Mouse (Mus musculus) forelimb bud, embryonic 11.5 days (tissue): Measurements from ENCODE around the gene Kcnj12.
A peak's percentile ranks its signal among the peaks of the same experiment; 100 is the strongest.

Experiments used
- DNase-seq: peaks from one replicate; pipeline ENCODE4 v3.0.0-alpha.2; 2012; ENCODE audit warnings: low read depth, low spot score

Gene Kcnj12

DNA sequence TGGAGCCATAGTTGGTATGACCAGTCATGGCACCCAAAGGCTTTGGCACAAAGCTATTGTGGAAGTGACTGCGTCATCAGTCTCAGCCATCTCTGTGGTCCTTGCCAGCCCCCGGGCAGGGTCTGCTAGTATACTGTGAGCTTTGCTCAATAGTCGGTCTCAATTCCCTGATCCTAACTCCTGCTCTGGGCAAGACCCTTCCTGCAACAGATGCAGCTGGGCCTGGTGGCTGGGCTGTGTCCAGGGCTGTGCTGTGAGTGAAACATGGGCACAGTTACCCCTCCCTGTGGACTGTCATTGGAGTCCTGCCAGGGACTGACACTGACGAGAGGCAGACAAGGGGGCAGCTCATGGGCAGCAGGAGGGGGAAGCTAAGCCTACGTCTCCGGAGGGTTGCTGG is 2.6 kb downstream of the Kcnj12 start:
- no peak for DNase-seq

DNA sequence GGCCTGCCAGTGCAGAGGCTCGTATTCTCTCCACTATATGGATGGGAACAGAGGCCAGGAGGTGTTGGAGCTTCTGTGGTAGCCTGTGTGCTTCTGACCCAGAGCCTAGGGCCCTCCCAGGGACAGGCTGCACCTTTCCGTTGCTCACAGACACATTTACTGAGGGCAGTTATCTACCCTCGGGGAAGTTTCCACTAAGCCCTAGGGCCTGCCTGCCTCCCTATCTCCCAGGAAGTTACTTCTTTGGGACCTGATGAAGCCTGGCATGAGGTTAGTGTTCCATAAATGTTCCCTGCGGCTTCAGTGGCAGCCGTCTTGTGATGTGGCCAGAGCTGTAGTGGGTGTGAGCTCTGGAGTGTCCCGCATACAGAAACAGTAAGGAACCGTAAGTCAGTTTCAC is 3.2 kb downstream of the Kcnj12 start:
- no peak for DNase-seq

DNA sequence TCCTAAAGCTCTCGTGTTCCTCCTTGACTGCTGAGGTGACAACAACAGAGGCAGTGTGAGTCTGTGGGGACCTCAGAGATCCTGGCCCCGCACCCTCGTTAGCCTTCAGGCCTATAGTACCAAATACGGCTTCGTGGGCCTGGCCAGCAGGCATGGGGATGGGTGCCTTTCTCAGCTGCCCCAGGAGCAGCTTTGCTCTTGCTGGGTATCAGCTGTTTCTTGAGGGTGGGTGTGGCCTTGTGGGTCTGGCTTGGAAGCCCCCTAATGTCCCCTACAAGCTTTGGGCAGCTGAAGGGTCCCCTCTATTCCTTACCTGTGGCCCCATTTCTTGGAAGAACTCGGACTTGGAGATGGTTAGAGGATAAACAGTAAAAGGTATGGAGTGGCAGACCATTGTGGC is 4.0 kb downstream of the Kcnj12 start:
- DNase-seq, result no peak

DNA sequence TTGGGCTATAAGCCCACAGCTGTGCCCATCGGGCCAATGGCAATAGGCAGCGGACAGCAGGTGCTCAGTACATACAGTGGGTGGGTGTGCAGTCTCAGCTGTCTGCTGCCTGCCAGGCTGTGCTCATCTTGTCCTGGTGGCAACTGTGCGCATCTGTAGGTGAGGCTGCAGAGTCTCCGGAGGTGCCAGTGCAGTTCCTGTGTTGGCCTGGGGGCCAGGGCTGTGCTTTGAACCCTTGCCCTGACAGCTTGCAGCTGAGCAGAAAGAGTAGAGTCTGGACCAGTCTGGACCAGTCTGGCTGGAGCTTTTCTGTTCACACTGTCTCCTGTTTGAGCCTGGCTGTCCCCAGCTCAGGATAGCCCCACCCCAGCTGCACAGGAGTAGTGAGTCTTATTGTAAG is 4.8 kb downstream of the Kcnj12 start:
- no peak for DNase-seq

DNA sequence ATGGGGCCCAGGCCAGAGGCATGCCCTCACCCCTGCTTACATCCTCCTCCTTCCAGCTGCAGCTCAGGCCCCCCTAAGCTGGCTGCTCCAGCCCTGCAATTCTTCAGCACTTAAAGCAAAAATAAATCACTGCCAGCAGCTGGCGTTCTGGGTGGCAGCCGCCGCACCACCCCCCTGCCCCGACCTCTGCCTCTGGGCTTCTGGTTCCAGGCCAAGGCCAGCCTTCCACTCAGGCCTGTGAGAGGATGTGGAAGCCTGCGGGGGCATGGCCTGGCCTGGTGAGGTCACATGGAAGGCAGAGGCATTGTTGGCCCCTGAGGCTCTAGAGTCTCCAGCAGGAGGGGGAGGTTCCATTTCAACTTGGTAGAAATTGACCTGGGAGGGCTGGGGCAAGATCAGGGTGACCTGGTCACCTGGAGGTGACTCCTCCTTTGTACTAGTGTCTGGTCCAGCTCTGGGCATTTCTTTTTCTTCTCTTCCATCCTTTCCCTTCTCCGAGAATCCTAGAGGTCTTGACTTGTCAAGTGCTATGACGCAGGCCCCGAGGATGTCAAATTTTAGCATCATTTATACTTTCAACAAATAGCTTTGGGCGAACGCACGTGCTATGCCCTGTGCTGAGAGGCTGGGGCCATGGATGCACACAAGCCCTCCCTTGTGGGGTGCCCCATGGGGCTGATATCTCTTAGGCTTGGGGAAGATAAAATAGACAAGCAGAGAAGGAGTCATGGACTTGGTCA is 6.0 kb downstream of the Kcnj12 start:
- no peak for DNase-seq

DNA sequence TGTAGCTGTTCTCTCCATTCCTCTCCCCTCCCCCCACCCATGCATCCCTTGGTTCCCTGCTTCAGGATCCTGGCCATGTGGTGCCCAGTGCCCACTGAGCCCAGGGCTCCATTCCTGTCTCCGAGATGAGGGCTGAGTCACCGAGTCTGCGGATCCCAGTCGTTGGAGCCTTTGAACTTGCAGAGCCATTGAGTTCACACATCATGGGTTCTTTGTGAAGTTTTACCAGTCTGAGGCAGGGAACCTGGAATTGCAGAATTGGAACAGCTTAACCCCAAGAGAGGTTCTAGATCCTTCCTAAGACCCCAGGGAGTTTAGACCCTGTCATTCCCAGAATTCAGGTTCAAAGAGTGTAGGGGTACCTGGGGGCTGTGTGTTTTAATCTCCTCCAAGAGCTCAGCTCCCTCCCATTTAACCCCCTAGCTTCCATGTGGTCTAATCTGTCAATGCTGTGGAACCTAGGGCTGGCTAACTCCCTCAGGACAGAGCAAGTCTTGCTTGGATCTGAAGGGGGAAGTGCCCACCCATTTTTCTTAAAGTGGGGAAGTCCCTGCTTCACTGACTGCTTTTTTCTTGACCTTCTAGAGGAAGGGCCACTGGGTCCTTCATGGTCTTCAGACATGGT is 6.9 kb downstream of the Kcnj12 start:
- no peak for DNase-seq

DNA sequence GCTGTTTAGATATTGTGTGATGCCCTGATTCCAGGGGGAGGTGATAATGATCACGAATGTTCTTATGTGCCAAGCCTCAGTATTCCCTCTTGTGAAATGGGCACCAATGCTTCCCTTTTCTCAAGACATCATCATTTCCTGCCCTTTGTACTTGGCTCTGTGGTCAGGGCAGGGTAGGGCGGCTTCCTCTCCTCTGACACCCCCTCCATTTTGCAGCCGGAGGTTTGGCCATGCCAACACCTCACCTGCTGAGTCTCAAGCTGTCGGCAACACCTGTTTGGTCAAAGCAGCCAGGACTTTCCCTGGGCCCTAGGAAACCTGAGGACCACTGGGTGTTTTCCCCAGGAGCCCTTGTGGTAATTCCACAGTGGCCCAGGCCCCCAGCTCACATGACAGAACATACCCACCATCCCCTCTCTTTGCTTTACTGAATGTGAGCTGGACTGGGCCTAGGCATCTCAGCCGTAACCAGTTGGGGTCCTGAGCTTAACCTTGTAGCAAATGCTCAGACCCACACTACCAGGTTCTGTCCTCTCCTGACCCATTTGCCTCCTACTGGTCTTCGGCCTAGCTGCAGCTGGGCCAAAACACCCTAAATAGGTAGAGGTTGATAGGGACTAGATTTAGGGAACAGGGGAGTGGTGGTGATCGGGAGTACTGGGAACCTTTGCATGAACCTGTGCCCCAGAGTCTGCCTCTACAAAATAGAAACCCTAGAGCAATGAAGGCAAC is 7.7 kb downstream of the Kcnj12 start:
- DNase-seq, result no peak

DNA sequence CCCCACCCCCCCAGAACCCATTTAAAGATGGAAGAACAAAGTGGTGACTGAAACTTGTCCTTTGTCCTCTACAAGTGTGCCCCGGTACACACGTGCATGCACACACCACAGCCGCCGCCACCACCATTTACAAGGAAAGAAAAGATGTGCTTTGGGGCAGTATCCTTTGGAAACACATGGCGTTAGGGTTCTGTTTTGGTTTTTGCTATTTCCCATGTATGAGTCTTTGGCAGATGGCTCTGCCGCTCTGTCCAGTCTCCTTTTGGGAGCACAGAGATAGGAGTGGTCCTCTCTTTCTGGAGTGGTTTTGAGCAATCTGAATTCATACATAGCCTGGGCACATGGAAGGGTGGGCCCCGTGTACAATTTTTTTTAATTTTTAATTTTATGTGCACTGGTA is 8.8 kb downstream of the Kcnj12 start:
- DNase-seq, result no peak

DNA sequence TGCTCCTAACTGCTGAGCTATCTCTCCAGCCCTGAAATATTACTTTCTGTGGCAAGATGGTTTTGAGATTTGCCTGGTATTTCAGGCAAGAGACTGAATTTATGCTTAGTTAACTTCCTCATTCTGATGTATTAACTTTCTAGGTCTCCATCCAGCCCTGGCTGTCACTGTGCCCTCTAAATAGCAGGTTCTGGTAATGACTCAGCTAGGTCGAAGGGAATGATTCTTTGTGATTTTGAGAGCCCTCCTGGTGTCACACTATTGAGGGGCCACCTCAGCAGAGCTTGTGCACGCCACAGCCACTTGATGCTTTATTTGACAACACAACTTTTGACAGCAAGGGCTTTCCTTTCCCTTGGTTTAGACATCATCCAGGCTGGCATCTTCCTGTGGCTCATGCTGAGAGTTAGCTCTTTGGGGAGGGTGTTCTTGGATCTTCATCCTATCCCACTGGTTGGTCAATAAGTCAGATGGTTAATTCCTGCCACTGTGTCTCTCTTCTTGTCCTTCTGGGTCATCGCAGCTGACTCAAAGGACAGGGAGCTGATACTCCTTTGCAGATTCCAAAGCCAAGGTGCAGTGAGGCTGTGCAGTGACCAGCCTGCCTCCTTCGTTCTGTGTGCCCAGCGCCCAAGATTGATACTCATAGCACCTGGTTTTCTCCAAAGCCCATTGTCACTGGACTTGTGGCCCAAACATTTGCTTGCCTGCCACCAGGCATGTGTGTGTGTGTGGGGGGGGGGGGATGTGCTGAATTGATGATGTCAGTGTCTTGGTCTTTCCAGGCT is 9.5 kb downstream of the Kcnj12 start:
- DNase-seq, result no peak

DNA sequence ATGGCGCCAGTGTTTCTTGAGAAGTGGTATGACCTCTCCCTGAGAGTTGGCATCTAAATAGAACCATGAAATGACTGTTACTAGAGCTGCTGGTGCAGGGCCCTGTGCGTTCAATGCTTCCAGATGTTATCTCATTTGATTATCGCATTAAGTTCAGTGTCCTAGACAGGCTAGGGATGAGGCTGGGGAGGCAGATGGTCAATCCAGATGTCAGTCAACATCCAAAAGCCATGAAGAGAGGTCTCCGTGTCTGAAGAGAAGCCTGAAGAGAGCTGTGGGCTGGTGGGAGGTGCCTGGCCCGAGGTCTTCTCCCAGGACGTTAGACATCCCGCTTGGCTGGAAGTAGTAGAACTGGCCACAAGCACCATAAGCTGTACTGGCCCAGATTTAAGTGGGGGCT is 10.1 kb downstream of the Kcnj12 start:
- no peak for DNase-seq

DNA sequence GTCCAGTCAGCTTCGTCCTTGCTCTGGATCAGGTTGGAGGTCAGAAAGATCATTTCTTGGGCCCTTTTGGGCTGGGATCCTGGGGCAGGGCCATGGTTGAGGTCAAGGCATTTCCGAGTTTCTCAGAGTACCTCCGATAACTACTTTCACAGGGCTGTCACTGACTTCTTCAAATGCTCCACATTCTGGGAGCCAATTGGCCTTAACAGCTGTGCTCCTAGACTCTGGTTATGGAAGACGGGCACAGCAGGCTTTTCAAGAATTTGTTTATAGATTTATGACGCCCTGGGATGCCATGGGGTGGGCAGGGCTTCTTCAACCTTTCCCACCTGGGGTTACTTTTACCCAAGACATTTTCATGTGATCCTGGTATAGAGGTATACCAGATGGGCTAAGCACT is 10.8 kb downstream of the Kcnj12 start:
- no peak for DNase-seq

DNA sequence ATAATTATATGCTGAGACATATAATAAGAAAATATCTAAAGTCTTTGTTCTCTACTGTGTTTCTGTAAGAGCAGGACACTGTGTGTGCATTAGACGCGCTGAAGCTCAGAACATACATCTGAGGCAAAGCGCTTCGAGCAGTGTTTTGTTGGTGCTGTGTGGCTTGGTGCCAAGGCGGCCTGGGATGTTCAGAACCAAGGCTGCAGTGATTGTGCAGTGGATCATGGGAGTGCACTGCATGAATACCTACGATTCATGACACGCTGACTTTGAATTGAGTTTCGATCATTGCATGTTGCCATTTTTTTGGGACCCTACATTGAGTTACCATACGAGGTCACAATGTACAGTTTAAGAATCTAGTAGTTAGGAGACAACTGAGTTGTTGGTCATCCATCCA is 14.3 kb downstream of the Kcnj12 start:
- DNase-seq, result no peak

DNA sequence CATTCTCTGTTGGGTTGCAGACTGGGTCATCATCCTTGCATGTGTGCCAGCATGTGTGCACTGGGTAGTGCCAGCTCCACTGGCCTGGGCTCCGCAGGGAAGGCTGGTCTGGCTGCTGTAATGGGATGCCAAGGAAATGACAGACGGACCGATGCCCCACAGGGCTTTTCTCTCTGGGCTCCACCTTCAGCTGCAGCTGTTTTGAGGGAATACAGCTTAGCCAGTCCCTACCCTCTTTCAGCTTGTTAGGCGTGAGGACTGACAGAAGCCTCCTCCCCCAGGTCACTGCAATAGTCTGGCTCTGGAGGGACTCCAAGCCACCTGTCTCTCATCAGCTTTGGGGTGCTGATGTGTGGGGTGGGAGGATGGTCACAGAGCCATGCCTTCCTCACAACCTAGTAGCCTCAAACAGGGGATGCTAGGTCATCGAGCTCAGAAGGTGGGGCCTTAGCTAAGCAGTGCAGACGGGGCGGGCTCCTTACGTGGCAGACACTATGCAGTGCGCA is 16.0 kb downstream of the Kcnj12 start:
- DNase-seq, result no peak

DNA sequence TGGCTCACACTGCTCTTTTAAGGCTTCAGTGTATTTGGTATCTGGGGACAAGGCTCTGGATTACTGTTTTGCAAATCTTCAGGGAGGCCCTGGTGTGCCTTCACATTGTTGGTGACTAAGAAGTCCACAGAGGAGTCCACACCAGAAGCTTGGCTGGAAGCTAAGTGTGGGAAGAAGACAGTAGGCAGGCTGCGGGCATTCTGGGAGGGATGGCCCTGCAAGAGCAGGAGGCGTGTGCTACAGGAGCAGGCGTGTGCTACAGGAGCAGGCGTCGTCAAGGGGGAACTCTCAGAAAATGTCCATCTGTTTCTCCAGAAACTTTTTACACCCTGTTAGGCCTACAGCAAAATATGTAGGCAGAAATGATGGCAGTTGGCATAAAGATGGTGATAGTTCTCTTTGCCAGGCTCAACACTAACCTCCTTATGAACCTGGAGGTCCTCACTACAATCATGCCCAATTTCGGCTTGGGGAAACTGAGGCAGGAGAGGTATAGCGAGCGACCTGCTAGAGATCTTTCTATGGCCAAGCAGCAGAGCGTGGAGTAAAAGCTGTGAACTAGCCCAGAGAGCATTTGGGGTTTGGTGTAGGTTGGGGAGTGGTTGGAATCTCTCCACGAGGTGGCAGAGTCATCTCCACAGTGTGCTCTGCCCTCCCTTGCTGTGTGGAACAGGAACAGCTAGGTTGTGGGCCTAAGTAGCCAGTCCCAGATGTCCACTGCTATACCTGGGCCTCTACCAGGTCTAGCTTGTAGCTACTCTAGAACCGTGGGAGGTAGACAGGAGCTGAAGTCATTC is 18.7 kb downstream of the Kcnj12 start:
- DNase-seq, result no peak

DNA sequence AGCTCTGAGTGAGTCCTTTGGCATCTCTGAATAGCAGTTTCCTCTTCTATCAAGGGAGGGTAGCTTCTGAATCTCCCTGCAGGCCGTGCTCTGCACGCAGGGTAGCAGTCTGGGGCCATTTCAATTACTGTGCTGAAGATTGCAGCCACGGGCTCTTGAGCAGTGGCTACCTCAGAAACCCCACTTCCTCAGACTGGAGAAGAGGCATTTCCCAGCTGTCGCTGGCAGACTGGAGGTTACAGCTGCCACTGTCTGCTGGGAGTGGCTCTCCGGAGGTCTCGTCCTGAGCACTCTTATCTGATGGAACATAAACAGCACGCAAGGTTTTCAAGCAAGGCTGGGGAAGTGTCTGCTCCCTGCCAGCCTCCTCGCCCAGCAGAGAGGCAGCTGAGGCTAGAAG is 20.2 kb downstream of the Kcnj12 start:
- no peak for DNase-seq

DNA sequence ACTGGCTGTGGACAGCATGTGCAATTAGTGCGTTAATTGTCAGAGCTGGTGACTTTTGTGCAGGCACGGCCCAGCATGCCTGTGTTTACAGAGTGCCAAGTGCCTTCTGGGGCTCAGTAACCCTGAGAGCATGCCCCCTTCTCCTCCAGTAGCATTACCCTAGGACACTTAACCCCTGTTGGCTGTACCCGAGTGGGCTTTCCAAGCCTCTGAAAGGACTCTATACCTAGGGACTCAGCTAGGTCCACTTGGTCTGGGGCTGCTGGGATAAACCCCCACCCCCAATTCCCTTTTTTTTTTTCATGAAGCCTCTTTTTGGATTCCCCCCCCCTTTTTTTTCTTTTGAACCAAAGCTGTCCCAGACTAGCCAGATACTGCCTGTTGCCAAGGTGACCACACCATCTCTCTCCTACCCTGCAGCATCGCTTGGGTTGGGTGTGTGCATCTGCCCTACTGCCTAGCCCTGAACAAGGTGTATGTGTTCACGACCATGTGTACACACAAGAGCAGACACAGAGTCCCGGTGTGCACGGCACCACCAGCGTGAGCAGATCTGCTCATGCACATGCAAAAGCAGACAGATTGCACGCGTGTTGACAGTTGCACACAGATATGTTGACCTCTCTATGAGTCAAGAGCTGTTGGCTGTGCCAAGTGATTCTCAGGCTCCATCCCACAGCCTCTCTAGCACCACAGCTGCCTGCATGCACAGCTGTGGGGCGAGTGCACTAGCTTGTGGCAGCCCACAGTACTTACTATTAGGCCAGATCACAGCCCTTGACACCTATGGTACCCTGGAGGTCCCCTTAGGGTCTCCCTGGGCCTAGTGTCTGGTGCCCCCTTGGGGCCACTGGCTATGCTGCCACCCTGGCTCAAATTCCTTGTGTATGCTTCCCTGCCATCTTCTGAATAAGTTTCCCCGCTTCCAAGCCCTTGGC is 21.0 kb downstream of the Kcnj12 start:
- DNase-seq, result peak; percentile 41

DNA sequence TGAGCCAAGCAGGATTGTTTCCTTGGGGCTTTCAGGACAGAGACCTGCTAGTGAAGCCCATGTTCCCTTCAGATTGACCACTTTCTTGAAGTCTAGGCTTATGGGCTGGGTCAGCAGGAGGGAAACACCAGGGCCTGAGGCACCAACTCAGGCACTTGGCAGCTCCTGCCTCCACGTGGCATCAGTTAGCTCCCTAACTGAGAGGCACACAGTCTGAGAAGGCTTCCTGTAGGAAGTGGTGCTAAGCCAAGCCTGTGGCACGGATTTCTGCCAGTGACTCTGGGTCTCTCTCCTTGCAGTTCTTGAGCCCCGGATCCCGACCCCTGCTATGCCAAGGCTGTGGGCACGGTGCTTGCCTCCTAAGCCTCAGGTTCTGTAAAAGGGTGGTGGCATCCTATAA is 22.4 kb downstream of the Kcnj12 start:
- no peak for DNase-seq

DNA sequence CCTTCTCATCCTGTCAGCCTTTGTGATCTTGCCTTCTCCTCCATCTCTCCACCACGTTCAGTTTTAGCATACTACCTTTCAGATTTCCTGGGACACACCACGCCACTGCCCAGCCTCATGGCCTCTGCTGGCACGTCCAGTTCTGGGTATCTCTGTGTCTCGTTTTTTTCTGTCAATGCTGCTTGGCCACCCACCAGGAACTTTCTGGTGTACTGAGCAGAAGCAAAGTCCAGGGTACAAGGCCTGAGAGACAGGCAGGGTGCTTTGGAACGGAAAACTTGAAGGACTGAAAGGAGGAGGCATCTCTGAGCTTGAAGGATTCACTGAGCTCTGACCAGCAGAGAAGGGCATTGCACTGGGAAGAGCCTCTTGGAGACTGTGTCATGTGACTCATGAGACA is 25.1 kb downstream of the Kcnj12 start:
- DNase-seq, result no peak

DNA sequence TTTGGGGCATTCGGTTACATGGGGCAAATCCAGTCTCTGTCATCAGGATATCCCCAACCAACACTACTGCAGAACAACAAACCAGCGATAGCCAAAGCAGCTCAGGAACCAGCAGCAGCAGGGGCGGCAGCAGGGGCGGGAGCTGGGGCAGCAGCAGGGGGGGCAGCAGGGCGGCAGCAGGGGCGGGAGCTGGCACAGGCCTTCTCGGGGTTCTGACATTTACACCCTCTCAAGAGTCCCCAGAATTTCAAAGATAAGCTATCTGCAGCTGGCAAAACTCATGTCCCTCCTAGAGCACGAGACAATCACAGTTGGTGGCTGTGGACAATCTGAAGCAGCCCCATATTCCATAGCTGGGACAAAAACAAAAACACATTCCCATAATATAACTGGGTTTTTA is 28.8 kb downstream of the Kcnj12 start:
- DNase-seq, result no peak

DNA sequence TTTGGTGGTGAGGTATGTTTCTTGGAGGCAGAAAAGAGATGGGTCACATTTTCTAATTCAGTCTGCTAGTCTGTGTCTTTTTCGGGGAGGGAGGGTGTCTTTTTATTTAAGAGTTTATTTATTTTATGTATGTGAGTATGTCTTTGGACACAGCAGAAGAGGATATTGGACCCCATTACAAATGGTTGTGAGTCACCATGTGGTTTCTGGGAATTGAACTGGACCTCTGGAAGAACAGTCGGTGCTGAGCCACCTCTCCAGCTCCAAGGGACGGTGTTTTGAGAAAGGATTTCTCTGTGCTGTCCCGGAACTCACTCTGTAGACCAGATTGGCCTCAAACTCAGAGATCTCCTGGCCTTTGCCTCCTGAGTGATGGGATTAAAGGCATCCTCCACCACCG is 34.5 kb downstream of the Kcnj12 start:
- no peak for DNase-seq
